10 mouse cellular contexts compared by ENCODE assay signal in the genomic region with DNA sequence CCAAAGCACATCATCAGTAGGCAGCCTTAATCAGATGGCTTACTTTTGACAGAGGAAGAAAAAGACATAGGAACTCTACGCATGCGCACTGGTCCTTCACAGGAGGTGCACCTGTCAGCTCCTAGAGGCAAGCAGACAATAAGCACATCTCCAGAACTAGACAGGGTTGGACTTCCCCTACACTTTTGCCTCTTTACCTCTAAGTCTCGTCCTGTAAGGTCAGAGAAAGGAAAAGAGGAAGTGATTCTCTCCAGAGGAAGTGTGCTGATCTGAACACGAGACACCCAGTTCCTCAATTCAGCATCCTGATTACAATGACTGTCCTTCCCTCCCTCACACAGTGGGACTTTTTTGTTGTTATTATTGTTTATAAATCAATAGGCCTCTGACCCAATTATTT. TPM values are rescaled to one million over a fixed set of nuclear protein-coding genes. Genes with fewer than 3 reads are reported as not detected.
A peak's percentile ranks its signal among the peaks of the same experiment; 100 is the strongest.
DNase-seq lines count a peak whose midpoint lies in the region; ATAC-seq and TF ChIP-seq lines count a peak whose summit lies in the region.
"Had no signal": no experiment of that assay in that cellular context is flagged by ENCODE, and none has a peak within 500 bp of the region (broad histone marks: within the 10 kb centered on the region; RNA-seq: fewer than 3 reads in every experiment).

No protein-coding gene starts in this region.

- no peaks in the 10 kb centered on the region for H3K4me1 ChIP-seq in lung, adult 2 months (ENCODE audit: control insufficient read depth, insufficient read depth, low read length)
- H3K4me1 ChIP-seq: kidney, embryonic 15.5 days had no signal

- no peak for TF ChIP-seq CTCF in lung, adult 2 months (IDR thresholded peaks at IDR 0.05; ENCODE audit: insufficient read depth, low read length)

- ATAC-seq in common myeloid progenitor, adult 5-6 weeks (replicated peaks; ENCODE audit: low read depth, poor library complexity, severe bottlenecking) = peak; percentile 97

- TF ChIP-seq POLR2A in lung, adult 2 months (IDR thresholded peaks at IDR 0.05; ENCODE audit: borderline replicate concordance, extremely low read depth, low read depth, low read length) = no peak

- DNase-seq in lung, adult 18-20 months = peak; percentile 7 to 20
- no peak for DNase-seq in lung, adult 2 months
- DNase-seq in natural killer cell, adult 2 months (ENCODE audit: low spot score in 2 of 2) = peak; percentile 11 to 81
- DNase-seq in adipocyte (ENCODE audit: low spot score) = no peak
- DNase-seq in right cerebral cortex, postnatal 36 days (ENCODE audit: low spot score in 2 of 2) = no peak
- no peak for DNase-seq in embryo, embryonic 11 days
- DNase-seq: cerebellum, adult 11-12 months had no signal

- WGBS in lung, adult 2 months = 48% methylated on average over 4 of the region's 4 CpGs

- no peak overlapping the region for H3K4me3 ChIP-seq in lung, adult 2 months (replicated peaks; ENCODE audit: extremely low read depth, low read depth, low read length)
- H3K4me3 ChIP-seq: kidney, embryonic 15.5 days; megakaryocyte, embryonic 14.5 days had no signal

RNA-seq across cellular contexts. Expression of gene Nnmt, which starts 46.3 kb away (rescaled TPM):
- 5.1 and 5.5 TPM in 2 replicates for polyA plus RNA-seq in lung, adult 2 months (2012; rRNA removed)
- total RNA-seq in common myeloid progenitor, adult 5-6 weeks (2017) = not detected in 2 replicates

Comparison
In these comparisons a context has a peak if more than half of its experiments do, and no peak if none do; other contexts are left out.
1. DNase-seq: peak in lung, adult 18-20 months (2 of 2) and natural killer cell, adult 2 months (2 of 2); none in lung, adult 2 months (single experiment), adipocyte (single experiment), right cerebral cortex, postnatal 36 days (0 of 2) and embryo, embryonic 11 days (single experiment).